Mouse (Mus musculus) bone marrow macrophage, adult 2 months (primary cell): ENCODE measurements around the gene Stat6.

Experiments used
- CTCF ChIP-seq: IDR thresholded peaks from 2 replicates; pipeline ENCODE4 v1.5.1; 2012; ENCODE audit warnings: low read depth, mild to moderate bottlenecking, low read length, moderate library complexity
- POLR2A ChIP-seq: IDR thresholded peaks from 2 replicates; pipeline ENCODE4 v1.6.1; 2012; ENCODE audit warnings: mild to moderate bottlenecking, low read depth, low read length, borderline replicate concordance

- no peak for TF ChIP-seq POLR2A
- no peak for TF ChIP-seq CTCF
These were observed 16.8 kb downstream of the Stat6 start for GRCm38 (mm10) chr10:127659551-127659950.
